Mouse (Mus musculus): Measurements from ENCODE around the gene Tiparp.

DNA sequence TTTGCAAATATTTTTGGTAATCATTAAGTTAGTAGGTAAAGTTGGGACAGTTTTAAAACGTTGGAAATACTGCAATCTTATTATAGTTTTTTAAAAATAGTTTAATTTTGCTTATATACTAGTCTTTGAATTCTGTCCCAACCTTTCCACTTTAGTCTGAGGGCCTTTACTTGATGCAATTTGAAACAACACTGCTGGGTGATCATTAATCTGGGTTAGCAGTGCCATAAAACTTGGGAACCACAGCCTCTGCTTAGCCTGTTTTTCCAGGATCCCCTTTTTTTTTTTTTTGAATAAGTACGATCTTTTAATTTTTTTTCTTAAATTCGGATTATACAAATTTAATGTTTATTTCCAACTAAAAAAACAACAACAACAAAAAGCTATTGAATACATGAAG, 1.0 kb upstream of the Tiparp start:
- TF ChIP-seq POLR2A (IDR thresholded peaks at IDR 0.05; ENCODE audit: borderline replicate concordance, control insufficient read depth, low read depth, low read length), result no peak
- no peak for TF ChIP-seq CTCF (IDR thresholded peaks at IDR 0.05; ENCODE audit: control insufficient read depth, insufficient read depth, low read length)
